Mouse (Mus musculus) cerebellum, adult 11 months (tissue): ENCODE data around the gene Prdx6.

Experiments
- DNase-seq: peaks from one replicate; pipeline ENCODE4 v3.0.0; 2022

Prdx6 gene

GRCm38 (mm10) chr1:161250604-161251416, at the start of gene Prdx6:
Gene Prdx6, minus strand, starts transcription at chr1:161251219.
- DNase-seq = peak; percentile 68

GRCm38 (mm10) chr1:161288256-161288655, 37.2 kb upstream of the Prdx6 start:
- DNase-seq = no peak

- DNase-seq = peak; percentile 25
Observed at GRCm38 (mm10) chr1:161286726-161287310, 35.8 kb upstream of the Prdx6 start.

GRCm38 (mm10) chr1:161281054-161281688, 30.2 kb upstream of the Prdx6 start:
- DNase-seq = no peak

GRCm38 (mm10) chr1:161279244-161279908, 28.4 kb upstream of the Prdx6 start:
- DNase-seq = no peak

- no peak for DNase-seq
Observed at GRCm38 (mm10) chr1:161273486-161273885, 22.5 kb upstream of the Prdx6 start.

GRCm38 (mm10) chr1:161271461-161271810, 20.4 kb upstream of the Prdx6 start:
- no peak for DNase-seq

GRCm38 (mm10) chr1:161270776-161271460, 19.9 kb upstream of the Prdx6 start:
- no peak for DNase-seq

- DNase-seq = no peak
Observed at GRCm38 (mm10) chr1:161269346-161269745, 18.3 kb upstream of the Prdx6 start.

GRCm38 (mm10) chr1:161268884-161269283, 17.9 kb upstream of the Prdx6 start:
- DNase-seq = no peak

GRCm38 (mm10) chr1:161268116-161268515, 17.1 kb upstream of the Prdx6 start:
- DNase-seq = no peak

GRCm38 (mm10) chr1:161264961-161265360, 13.9 kb upstream of the Prdx6 start:
- no peak for DNase-seq

GRCm38 (mm10) chr1:161263584-161263983, 12.6 kb upstream of the Prdx6 start:
- DNase-seq = no peak

- DNase-seq = no peak
Observed at GRCm38 (mm10) chr1:161262542-161262941, 11.5 kb upstream of the Prdx6 start.

GRCm38 (mm10) chr1:161260761-161261160, 9.7 kb upstream of the Prdx6 start:
- no peak for DNase-seq

- DNase-seq = no peak
Observed at GRCm38 (mm10) chr1:161259142-161259541, 8.1 kb upstream of the Prdx6 start.

GRCm38 (mm10) chr1:161258331-161258730, 7.3 kb upstream of the Prdx6 start:
- no peak for DNase-seq

- DNase-seq = no peak
Observed at GRCm38 (mm10) chr1:161256918-161257317, 5.9 kb upstream of the Prdx6 start.

GRCm38 (mm10) chr1:161254361-161254760, 3.3 kb upstream of the Prdx6 start:
- no peak for DNase-seq

GRCm38 (mm10) chr1:161252901-161253300, 1.9 kb upstream of the Prdx6 start:
- DNase-seq = no peak

GRCm38 (mm10) chr1:161252365-161252764, 1.3 kb upstream of the Prdx6 start:
- no peak for DNase-seq

GRCm38 (mm10) chr1:161251417-161252265, 622 bp upstream of the Prdx6 start:
- DNase-seq = no peak
